Mouse (Mus musculus) liver, adult 2 months (tissue): ENCODE data around the gene C530008M17Rik.

Experiments
- CTCF ChIP-seq: fragments of 200-500 bp; IDR thresholded peaks from 2 replicates; pipeline ENCODE4 v1.5.1; 2011; ENCODE audit warnings: low read depth, low read length, control low read depth
- POLR2A ChIP-seq: fragments of 200-500 bp; IDR thresholded peaks from 2 replicates; pipeline ENCODE4 v1.6.1; 2011; ENCODE audit warnings: low read length, control low read depth; ENCODE audit not compliant: insufficient read depth; ENCODE audit errors: extremely low read depth

GRCm38 (mm10) chr5:76680959-76681358 is 24.6 kb downstream of the C530008M17Rik start:
- TF ChIP-seq POLR2A, result no peak
- no peak for TF ChIP-seq CTCF
